Mouse (Mus musculus) c-Kit-positive CD71-positive TER-119-positive erythroid progenitor cells, embryonic 14.5 days (primary cell): Measurements from ENCODE around the gene Rfesd.
A peak's percentile ranks its signal among the peaks of the same experiment; 100 is the strongest.

Source experiments
- DNase-seq: peaks from one replicate; pipeline ENCODE4 v3.0.0-alpha.2; 2013; ENCODE audit warnings: low spot score

Gene Rfesd

DNA sequence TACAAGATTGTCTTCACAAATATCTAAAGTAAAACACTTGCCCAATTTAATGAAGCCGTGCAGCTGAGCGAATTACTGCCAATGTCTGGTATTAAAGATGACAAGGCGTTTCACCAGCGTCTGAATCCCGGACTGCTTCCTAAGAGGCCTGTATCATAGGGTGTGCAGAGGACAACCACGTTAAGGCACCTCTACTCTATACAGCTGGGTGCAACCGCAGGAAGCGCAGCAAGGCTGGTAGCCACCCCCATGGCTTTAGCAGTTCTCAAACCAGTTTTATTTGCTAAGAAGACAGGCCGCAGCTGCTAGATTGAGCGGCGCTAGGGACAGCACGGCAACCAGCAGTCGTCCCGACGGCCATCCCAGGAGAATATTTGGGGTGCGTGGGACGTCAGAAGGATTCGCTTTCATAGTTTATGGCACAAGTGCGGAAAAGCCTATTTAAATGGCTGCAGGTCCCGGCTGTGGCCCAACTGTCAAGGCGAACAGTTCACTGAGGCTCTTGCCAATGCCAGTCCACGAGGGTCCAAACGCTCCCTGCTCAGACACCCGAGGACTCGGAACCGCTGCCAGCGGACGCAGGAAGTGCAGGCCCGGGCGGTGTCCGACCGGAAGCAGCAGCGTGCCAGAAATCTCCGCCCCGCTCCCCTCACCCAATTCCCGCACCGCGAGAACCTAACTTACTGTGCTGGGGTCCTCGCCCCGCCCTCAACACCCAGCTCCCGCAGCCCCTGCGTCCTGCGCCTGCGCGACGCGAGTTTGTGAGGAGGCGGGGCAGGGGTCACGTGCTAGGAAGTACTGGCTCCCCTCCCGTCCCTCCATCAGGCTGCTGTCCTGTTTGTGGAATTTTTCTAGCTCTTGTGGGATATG is at the start of gene Rfesd:
Rfesd (minus strand) TSS at position 746 of the 870 bp plus-strand sequence.
- DNase-seq, result peak; percentile 95

DNA sequence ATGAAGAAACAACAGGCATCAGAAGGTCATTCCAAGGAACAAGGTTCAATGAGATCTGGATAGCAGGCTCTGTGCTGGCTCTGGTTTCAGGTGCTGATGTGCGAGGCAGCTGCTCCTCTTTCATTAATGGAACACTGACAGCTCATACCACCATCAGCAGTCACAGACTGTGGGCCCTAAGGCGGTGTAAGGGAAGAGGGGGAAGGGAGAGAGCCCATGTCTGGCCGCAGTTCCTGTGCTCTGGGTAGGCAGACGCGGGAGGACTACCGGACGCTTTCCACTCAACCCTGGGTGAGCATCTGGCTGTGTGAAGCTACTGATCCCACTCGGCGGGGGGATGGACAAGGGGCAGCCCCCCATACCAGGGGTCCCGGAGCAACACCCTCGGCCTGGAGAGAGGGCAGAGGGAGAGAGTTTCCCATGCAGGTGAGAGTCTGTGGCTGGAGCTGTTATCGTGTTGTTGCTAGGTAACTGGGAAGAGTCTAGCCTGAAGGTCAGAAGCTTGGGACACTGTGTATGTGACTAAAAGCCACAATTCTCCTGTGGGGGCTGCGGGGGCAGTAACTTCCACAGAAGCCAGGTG is 45.9 kb upstream of the Rfesd start:
- no peak for DNase-seq

DNA sequence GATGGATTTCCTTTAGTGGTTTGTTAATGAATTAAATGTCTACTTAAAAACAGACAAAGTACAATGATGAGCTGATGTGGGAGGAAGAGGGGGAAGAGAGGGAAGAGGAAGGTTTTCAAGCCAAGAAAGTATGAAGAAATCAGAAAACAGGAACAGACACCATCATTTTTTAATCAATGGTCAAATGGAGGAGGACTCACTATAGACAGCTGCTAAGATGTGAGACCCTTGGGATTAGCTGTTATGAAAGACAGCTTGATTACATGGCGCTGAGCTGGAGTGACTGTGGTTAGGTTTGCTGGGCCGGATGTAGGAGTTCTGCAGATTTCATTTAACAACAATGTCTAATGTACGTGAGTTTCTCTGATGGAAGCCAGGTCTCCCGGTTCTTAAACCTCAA is 45.0 kb upstream of the Rfesd start:
- DNase-seq, result no peak

DNA sequence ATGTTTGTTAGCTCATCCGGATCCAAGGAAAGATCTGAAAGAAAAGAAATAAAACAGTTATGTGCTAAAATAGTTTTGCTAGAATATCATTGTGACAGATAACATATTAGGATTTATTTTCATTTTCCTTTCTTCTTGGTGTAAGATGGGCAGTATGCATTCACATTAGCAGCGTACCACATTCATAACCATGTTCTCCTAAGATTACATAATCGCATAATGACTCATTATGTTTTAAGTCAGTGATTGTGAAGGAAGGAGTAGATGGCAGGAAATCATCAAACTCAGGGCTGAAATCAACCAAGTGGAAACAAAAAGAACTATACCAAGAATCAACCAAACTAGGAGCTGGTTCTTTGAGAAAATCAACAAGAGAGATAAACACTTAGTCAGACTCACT is 44.0 kb upstream of the Rfesd start:
- DNase-seq, result no peak

DNA sequence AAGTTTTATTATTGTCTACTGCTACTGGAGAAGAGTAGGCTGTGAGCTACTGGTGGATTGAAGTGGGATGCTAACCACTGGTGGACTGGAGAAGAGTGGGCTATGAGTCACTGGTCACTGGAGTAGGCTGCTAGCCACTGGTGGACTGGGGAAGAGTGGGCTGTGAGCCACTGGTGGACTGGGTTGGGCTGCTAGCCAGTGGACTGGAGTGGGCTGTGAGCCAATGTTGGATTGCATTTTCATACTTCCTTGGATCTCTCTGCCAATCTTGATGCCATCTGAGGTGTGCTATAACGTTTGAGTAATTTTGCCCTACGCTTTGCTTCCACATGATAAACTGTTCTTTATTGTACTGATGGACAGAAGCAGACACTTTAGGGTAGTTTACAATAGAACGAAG is 43.6 kb upstream of the Rfesd start:
- no peak for DNase-seq

DNA sequence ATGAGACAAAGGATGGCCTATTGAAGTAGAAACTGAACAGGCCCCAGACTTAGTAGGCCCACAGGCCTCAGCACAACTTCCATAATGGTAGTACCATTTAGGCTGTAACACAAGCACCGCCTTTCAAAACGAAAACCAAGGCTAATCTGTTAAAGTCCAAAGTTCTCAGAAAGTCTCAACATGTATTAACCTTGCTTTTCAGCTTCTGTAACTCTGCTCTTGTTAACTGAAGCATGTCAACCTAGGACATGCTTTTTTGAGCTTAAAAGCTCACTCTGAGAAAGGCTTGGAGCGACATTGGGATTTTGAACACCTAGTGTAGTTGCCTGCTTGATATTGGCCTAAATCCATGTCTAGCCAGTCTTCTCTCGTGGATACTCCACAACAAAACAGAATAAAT is 41.1 kb upstream of the Rfesd start:
- DNase-seq, result no peak

DNA sequence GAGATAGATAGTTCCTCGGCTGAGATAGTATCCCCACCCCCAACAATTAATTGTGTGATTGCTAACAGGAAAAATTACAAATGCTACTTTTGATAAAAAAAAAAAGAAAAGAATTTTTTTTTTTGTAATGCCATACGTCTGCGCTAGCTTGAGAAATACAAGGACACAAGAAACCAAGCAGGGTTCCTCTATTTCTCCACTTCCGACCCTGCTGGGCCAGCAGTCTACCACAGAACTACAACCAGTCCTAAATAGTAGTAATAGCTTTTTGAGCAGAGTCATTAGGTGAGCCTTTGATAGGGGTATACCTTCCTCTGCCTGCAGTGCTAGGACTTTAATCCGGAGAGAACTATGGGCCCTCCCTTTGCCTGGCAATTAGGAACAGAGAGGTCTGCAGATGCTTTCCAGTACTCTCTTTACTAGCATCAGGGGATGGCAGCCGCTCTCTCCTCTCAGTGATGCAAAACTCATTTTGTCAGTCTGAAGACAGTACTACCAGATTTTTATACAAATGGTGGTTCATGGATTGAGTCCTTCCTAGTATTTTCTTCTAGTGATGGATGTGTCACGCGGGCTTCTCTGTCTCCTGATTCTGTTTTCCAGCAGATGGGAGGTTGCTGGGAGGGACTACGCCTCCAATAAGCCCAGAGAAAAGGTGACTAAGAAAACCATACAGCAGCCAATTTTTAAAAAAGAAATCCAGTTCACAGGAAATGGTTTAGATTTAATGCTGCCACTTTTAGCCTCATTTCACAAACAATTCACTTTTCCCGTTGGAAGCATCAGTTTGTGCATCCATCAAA is 38.9 kb upstream of the Rfesd start:
- DNase-seq, result no peak

- no peak for DNase-seq
Measured at GRCm38 (mm10) chr13:76056896-76057266, 38.4 kb upstream of the Rfesd start, which contains the start of gene Gpr150. Gene Gpr150 (minus strand): TSS chr13:76056996.

DNA sequence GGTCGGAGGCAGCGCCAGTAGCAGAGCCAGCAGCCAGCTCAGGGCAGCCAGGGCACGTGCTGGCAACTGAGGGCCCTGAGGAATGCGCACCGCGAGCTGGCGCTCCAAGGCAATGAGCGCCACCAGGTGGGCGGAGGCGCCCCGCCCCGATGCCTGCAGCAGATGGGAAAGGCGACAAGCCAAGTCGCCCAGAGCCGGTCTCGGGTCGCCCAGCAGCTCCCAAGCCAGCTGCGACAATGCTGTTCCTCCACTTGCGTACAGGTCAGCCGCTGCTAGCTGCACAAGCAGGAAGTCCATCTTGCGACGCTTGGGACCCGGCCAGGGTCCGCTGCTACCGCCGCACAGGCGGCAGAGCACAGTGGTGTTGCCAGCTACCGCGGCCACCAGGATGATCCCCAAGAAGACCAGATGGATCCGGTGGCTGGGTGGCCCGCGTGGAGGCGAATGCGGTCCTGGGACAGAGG is 37.8 kb upstream of the Rfesd start:
- DNase-seq, result peak; percentile 82

DNA sequence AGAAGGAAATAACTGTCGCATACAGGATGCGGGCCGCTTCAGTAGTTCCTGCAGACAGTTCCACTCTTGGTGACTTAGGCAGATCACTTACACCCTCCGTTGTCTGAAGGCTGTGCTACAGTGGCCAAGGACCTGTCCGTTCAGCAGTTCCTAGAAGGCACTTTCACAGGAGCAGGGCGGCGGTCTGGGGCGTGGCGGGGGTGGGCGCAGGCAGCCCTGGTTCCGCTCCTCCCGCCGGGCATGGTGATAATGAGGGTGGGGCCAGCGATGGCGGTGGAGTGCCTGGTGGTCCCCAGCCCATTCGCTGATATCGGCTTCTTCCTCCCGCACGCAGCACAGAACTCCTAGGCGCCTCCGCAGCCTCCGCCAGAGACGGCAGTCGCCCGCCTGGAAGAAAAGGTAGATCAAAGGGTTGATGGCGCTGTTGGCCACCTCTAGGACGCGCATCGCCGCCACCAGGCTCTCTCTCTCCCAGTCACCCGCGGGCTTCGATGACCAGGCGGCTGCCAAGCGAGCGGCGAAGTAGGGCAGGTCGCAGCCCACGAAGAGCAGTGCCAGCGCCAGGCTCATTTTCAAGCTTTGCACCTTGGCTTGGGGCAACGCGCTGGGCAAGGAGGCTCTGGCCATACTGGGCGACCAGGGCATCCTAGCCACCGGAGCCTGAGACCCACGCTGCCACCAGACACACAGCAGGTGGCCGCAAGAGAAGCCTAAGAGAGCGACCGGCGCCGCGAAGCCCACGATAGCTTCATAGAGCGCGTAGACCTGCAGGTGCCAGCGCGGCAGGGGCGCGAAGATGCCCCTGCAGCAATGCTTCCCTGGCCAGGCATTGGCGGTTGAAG is 37.1 kb upstream of the Rfesd start:
- DNase-seq, result peak; percentile 84

DNA sequence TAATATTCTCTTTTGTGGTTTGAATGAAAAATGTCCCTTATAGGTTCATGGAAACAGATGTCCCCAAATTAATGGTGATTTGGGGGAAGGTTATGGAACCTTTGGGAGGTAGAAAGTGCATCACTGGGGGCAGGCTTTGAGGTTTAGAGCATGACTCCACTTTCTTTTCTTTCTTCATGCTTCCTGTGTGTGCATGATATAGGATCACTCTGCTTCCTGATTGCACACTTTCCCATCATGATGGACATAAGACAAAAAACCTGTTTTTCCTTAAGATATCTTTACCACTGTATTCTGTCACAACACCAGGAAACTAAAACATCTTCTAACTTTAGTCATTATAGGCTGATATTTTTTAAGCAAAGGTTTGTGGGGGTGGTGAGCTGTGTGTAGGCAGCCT is 26.5 kb upstream of the Rfesd start:
- DNase-seq, result no peak

GRCm38 (mm10) chr13:76042455-76042854 is 23.9 kb upstream of the Rfesd start:
- no peak for DNase-seq

DNA sequence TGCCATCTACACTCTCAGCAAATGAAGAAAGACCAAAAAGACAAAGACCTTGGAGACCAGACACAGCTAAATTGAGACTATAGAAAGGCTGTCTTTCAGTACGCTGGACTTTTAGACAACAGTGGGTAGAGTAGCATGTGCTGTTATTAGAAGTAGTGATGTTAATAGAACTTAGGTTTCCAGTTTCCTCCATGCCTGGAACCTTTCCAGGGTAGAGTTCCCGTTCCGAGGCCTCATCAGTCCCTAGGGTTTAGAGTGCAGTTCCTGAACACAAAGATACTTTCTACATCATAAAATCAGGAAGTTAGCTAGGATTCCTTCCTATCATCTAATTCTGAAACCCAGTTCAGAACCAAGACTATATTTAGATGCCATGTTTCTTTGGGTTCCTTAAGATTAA is 6.1 kb upstream of the Rfesd start:
- DNase-seq, result no peak

GRCm38 (mm10) chr13:76021782-76022181 is 3.3 kb upstream of the Rfesd start:
- DNase-seq, result no peak

DNA sequence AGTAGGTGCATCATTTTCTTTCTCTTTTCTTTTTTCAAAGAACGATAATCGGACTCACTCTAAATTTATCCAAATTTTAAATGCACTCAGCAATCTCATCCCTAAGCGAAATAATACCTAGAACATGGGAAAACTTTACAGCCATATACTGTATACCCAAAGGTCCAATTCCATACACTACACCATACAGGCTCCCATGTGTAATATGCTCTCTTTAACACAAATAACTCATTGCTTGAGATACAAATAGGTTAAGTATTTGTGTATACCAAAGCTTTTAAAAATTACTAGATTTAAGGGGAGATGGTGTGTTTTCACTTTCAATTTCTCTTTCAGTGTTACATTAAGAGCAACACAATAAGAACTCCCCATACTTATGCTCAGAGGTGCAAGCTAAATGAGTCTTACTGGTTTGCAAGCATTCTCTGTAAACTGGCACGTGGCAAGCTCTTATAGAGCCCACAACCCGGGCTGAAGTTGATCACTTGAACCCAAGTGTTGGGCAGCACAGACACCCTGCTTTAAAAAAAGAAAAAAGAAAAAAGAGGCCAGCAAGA is 403 bp upstream of the Rfesd start:
- DNase-seq, result no peak

DNA sequence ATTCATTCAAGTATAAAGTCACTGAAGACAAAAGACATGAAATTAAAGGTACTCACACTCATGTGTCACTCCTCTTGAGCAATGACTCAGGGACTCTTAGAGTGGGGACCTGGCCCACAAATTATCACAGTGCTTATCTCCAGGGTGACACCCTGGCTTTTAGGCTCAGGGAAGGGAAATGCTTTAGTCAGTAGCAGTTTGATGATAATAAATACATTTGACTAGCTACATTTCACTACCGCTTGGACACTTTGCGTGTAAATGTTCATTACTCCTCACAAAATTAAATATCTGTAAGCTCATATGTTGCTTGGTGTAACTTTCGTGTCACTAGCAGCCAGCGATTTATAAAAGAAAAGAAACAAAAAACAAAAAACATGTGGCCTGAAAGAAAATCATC is 1.1 kb downstream of the Rfesd start:
- peak; percentile 82 for DNase-seq

DNA sequence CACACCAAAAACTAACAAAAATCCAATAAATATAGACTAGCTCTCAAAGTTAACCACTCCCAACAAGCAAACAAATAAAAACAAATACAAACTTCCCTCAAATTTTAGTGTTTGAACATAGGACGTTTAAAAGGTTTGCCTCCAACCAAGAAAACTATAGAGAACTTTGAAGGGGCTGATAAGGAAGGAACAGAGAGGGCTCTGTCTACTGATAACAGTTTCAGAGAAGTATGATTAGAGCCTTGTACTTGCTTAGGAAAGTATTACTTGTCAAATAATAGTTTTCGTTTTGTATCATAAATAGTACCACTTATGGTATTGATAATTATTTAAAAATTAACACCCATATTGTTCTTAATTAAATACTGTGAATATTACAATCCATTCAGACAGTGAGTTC is 4.0 kb downstream of the Rfesd start:
- peak; percentile 55 for DNase-seq

DNA sequence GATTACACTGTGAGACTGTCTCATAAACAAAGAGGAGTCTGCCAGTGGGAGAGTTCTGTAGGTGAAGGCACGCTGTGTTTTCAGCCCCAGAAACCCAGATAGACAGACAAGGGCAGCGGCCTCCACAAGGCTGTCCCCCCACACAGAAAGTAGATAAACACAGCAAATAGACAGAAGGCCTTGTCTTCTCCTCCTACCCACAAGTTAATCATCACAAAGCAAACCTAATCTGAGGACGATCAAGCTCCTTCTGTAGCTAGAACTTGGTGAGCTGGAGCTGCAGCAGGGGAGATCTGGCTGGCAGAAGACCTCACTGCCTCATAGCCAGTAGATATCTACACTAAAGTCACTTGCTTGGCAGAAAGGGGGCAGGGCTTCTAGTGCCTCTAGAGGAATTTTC is 15.2 kb downstream of the Rfesd start:
- no peak for DNase-seq

- no peak for DNase-seq
Measured at GRCm38 (mm10) chr13:75992169-75993028, 26.1 kb downstream of the Rfesd start.

DNA sequence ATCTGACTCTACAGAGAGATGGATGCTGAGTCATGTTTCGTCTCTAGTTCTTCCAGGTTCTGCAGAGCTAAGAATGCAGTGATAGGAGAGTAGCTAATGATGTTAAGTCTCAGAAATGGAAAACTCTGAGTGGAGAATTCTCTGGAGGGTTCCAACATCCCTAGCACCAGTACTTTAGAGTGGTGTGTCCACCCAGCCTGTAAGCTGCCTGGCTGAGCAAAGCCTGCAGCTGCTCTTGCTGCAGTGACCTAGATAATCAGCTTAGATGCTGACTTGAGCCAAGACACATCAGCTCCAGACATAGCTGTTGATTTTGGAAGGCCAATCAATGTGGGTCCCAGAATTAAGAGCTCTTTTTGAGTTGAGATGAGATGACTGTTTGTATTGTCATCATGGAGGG is 30.4 kb downstream of the Rfesd start:
- no peak for DNase-seq

DNA sequence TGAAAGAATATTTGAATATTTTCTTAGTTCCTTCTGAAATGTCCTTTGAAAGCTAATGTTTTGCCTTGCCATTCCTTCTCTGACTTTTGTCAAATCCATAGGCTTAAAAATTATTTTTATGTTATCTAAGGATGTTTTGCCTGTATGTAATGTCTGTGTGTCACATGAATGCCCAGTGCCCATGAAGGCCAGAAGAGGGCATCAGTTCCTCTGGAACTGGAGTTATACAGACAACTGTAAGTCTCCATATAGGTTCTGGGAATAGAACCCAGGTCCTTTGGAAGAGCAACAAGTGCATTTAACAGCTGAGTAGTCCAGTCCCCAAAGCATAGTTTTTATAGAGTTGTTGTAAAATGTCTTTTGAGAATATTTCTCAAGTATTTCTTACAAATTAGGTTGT is 36.6 kb downstream of the Rfesd start:
- peak; percentile 19 for DNase-seq
